Mouse (Mus musculus) gastrocnemius, postnatal 25 days (tissue): ENCODE data around the gene Trappc6a. TPM values are rescaled to one million over a fixed set of nuclear protein-coding genes. Genes with fewer than 3 reads are reported as not detected.
"Not testable (repeated sequence)": the region's sequence is repeated elsewhere in the genome, so short reads cannot be mapped to it uniquely, and the experiment has no call there.

Experiments
- DNase-seq: peaks from one replicate; pipeline ENCODE4 v3.0.0; 2022
- total RNA-seq, 2 experiments: library from RNA; stranded (reverse); gene quantifications; 1 replicate in 1 of 2; 2 replicates in 1 of 2; pipeline ENCODE4 v1.2.3; 2021

Trappc6a gene
- total RNA-seq, 2 experiments from 2014 or later = 8.8 to 10.6 TPM

DNA sequence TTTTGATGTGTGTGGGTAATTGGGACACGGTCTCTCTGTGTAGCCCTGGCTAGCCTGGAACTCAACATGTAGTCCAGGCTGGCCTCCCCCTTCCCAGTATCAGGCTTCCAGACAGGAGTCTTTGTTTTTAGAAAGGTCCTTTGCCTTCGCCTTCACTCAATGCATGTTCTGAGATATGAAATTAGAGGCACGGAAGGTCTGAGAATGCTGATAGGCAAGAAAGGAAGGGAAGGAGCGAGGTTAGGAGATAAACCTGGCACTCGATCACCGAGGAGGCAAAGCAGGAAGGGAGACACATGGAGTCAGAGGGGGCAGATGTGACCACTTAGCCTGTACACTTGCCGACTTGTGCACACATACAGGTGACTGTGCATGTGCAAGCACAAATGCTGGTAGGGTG is 21.6 kb upstream of the Trappc6a start:
- no peak for DNase-seq

DNA sequence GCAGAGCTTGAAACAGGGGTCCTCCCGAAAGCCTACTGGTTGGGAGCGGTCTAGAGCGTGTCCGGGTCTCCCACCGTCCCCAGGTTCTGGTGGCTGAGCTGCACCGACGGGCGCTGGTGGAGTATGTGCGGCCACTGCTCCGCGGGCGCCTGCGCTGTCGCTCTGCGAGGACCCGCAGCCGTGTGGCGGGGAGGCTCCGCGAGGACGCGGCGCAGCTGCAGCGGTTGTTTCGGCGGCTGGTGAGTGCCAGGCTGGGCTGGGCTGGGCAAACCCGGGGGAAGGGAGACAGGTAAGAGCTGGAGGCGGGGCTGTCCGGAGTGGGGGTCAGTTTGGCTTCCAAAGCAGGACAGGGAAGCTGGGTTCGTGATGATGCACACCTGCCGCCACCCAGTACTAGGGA is 18.7 kb upstream of the Trappc6a start:
- DNase-seq = no peak

DNA sequence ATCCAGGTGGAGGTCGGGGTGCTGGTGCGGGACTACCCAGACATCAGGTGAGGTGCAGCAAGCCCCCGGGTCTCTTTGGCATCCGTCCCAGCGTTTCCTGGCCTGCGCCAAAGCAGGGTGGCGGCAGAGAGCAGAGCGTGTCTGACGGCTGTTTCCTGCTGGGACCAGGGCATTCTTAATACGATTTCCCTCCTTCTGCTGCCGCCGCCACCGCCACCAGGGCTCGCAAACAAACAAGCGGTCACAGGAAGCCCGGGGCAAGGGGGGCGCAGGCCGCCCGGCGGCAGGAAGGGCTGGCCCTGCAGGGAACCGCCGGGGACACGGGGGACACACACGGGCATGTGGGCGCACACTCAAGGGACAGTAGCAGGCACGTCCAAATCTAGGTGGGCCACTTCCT is 16.5 kb upstream of the Trappc6a start:
- no peak for DNase-seq

DNA sequence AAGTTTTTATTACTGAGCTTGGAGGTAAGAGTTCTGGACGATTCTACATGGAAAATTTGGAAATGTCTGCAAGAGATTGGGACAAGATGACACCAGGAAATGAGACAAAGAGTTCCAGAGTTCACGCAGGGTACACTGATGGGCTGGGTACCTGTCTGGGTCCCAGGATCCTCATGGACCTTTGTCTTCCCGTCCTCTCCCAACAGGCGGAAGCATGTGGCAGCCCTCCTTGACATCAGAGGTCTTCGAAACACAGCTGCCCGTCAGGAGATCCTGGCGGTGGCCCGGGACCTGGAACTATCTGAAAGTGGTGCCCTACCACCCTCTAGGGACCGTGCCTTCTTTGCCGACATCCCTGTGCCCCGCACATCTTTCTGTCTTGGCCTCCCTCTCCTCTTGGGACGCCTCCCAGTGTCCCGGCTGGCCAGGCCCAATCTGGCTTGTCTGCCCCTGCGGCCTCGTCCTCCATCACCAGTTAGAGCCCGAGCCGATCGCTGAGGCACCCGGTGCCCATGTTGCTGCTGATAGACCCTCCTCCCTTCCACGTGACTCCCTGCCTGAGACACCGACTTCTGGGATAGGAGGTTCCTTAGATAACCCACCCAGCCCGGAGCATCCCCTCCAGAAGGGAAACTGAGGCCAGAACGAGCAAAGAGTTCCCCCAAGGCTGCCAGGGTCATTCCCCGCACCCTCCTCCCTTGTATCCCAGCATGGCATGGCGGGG is 13.3 kb upstream of the Trappc6a start:
- DNase-seq = no peak

DNA sequence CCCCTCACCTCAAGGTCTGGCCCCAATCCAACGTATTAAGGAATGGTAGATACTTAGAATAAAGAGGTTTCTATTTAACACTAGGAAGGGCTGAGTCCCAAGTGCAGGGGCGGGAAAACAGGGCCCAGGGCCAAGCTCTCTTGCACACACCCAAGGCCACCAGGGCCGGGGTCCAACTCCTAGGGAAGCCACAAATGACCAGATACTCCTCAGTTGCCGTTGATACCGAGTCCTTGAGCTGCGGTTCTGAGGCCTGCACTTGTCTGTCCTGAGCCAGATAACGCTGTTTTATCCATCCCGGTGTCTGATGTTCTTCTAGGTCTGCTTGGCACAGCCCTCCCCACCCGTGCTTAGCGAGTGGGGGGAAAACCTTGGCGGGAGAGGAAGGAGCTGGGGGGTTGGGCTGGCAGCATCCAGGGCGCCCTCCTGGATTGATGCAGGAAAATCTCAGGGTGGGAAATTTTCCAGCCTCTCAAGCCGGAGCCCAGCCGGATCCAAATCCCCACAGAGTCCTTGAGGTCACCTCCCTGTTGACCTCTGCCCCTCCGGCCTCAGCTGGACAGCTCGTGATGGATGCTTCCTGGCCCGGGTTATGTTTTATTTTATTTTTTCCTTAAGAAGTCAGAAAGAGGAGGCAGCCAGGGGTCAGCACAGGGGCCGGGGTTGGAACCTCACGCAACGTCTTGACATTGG is 12.5 kb upstream of the Trappc6a start:
- DNase-seq = no peak

DNA sequence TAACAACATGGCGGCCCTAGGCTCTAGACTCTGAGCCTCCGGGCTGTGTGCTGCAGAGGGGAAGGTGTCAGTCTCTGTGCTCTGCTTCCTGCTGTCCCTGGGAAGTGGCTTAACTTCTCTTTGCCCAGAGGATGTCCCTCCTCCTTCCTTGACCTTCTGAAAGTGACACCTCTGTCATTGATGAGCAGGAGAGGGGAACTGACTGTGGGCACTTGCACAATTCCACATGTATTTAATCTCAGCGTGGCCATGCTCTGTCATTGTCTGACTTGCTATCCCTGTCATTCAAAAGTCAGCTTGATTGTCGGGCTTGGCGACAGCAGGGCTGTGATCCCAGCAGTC is 12.0 kb upstream of the Trappc6a start:
- no peak for DNase-seq

DNA sequence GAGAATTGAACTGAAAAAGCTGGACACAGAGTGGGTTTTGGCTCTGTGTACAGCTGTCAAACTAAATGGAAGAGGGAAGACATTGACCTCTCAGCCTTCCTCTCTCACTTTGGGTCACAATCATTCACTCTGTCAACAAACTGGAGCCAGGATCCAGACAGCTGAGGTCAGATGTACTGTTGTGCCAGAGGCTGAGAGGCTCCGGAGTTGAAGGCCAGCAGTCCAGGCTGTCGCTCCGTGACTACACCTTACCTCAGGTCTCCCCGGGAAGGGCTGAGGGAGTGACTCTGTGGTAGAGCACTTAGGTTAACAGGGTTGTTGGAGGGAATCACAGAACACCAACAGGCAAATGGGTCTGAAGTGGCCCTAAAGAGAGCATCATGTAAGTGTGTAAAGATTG is 9.9 kb upstream of the Trappc6a start:
- DNase-seq = no peak

DNA sequence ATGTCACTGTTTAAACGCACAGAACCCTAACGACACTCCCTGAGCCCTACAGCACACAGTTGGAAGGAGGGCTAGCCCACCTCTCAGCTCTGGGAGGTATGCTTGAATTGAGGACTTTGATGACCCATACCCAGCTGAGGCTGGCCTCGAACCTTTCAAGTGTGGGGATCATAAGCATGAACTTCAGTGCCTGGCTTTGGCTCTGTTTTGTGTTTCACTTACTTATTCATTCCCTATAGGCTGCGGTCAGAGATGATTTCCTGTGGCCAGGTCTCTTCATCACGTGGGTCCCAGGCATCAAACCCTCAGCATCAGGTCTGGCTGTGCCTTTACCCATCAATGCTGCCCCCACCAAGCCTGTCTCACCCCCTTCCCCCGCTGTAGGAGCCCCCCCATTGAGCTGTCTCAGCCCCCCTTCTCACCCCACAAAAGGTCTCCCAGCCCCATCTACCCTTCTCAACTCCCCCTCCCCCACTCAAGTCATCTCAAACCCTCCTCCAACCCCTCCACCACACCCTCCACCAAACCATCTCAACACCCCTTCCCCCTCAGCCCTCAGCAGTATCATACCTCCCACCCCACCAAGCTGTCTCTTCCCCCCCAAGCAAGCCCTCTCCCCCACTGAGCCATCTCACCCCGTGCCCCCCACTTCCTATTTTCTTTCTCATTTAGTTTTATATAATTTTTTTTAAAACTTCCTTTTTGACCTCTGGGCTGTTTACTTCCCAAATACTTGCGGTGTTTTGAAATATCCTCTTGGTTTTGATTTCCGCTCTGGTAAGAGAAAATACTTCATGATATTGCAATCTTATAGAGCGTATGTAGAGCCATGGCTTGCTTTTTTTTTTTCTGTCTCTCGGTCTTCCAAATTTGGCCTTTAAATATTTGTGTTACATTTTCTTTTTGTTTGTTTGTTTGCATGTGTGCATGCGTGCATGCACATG is 7.5 kb upstream of the Trappc6a start:
- DNase-seq = no peak

DNA sequence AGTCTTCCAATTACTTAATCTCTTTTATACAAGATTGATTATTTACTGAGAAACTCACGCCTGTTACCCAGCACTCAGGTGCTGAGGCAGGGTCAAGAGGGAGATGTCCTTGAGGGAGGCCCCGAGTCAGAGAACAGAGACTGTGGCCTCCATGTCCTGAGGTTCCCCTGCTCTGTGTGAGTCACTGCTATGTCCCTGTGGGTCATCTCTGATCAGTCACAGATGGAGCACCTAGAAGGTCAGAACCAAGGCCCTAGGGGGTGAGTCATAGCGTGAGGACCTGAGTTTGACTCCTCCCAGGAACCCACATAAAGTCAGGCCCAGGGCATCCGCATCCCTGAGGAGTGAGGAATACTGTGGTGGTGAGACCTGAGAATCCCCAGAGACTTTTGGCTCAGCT is 6.5 kb upstream of the Trappc6a start:
- no peak for DNase-seq

DNA sequence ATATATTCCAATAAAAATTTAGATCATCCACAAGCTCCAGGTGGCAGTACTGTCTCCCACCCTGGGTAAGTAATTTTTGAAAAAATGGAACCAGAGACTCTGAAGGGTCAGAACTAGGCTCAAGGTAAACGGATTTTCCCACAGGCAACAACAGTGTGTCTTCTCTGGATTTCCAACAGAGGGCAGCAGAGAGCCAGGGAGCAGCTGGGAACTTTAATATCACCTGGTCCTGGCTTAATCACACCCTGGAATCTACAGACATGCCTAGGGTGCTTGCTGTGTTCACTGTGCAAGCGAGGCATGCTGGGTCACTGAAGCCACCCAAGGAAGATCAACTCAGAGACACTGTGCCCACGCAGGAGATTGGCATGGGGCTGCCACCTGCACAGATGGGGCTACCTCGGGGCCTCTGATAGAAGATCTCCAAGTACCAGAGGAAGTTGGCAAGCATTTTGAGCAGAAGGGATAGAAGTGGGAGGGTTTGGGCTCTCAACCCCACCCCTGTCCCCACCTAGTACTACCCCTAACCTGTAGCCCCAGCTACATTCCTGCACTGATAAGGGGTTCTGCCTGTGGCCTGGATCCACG is 4.6 kb upstream of the Trappc6a start:
- DNase-seq = no peak

DNA sequence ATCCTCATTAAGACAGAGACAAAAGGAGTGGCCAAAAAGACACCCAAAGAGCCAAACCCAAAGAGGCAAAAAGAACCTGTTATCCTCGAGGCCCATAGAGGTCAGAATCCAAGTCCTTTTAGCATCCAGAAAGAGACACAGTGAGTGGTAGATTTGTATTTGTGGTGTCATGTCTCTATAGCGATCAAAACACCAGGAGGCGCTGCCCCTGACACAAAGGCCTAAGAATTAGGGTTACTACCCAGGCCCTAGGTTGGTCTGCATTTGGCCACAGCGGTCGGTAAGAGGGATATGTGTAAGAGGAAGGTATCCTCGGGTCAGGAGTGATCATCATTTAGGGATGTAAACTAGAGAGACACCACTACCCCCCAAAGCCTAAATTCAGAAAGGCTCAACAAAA is 1.9 kb upstream of the Trappc6a start:
- no peak for DNase-seq

DNA sequence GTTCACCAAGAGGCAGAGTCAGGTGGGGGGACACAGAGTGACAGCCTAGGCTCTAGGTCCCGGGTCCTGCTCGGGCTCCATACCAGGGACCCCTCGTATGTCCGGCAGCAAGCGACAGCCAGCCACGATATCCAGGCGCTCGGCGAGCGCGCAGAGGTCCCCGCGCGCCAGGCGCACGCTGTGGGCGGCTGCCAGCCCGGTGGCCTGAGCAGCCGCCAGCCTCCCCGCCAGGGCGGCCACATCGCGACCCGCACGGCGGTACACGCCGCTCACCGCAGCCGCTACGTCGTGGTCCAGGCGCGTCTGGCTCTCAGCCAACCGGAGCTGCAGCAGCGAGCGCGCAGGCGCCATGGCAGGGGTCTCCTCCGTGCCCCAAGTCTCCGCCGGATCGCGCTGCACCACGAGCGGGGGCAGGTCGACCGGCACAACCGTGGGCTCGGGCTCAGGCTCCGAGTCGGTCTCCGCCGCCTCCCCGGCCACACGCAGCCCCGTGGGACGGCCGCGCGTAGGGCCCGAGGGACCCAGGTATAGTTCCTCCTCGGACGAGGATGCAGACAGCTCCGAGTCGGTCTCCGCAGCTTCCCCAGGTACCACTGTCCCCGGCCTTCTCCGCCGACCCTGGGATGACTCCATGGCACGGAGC is 1.1 kb upstream of the Trappc6a start:
- no peak for DNase-seq

DNA sequence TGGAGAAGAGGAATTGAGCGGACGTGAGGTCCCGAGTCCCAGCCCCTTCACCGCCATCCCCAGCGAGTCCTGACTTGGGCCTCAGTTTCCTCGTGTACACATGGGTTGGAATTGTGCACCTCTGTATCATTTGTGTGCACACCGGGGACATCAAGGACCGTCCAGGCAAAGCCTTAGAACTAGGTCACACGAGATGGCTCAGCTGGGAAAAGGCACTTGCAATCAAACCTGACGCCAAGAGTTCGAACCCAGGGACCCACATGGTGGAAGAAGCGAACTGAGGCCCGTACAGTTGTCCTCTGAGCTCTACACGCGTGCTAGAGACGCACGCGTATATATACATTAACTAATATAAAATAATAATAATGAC is 598 bp upstream of the Trappc6a start:
- DNase-seq = no peak

DNA sequence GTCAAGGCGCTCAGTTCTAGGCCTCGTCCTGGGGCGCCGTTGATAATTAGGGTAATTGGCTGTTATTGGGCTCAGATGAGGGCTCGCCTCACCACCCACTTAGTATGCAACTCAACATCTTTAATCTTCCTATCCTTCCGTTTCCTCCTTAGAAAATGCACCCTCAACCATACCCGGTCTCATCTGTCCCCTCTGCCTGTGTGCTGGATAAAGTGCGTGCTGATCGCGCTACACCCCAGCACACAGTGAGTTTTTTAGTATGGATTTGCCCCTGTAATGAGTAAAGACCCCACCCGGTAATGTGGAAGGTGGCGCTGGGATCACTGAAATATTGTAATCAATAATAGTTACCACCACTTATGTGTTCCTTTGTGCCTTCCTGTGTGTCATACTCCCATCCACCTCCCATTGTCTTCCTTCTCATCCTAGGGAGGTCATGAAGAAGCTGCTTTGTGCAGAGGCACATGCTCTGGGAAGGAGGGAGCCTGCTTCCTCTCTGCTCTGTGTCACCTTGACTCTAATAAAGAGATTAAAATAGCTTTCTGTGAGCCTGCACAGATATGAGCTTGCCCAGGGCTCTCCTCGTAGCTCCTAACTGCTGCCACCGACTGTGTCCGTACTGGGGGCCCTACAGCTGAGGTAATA is 851 bp downstream of the Trappc6a start:
- no peak for DNase-seq

DNA sequence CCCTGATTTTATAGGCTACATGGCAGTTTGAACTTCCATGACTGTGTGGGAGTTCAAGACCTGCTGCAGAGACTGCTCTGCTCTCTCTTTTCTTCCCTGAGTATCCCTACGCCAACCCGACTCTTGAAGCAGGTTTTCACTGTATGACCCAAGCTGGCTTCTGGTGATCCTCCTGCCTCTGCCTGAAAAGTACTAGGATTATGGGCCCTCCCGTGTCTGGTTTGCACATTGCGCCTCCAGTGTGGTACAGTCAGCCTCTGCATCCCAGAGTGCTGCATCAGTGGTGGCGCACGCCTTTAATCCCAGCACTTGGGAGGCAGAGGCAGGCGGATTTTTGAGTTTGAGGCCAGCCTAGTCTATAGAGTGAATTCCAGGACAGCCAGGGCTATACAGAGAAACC is 1.6 kb downstream of the Trappc6a start:
- no peak for DNase-seq

DNA sequence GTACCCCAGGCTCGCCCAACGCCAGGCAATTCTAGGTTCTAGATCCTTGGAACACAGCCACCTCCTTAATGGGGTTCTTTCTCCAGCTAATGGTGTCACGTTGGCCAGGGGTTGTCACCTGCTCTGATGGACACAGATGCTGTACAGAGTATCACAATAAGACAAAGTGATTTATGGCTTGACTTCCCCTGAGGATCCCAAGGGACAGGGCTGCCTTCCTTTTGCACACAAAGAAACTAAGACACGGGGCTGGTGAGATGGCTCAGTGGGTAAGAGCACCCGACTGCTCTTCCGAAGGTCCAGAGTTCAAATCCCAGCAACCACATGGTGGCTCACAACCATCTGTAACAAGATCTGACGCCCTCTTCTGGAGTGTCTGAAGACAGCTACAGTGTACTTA is 3.7 kb downstream of the Trappc6a start:
- DNase-seq = not testable (repeated sequence)

DNA sequence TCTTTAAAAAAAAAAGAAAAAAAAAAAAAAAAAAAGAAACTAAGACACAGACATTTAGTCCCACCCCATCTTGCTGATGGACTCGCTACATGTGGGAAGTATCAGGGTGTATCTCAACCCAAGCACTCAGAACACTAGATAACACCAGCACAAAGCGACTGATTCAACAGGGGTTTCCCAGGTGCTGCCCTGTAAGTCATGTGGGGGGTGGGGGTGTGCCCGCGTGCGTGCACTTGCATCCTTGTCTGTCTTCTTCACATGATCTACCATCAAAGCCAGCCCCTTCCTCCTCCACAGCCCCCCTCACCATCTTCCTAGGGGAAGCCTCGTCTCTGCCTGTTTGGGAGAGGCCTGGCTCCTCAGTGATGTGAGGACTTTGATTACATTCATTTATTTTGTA is 4.2 kb downstream of the Trappc6a start:
- no peak for DNase-seq

DNA sequence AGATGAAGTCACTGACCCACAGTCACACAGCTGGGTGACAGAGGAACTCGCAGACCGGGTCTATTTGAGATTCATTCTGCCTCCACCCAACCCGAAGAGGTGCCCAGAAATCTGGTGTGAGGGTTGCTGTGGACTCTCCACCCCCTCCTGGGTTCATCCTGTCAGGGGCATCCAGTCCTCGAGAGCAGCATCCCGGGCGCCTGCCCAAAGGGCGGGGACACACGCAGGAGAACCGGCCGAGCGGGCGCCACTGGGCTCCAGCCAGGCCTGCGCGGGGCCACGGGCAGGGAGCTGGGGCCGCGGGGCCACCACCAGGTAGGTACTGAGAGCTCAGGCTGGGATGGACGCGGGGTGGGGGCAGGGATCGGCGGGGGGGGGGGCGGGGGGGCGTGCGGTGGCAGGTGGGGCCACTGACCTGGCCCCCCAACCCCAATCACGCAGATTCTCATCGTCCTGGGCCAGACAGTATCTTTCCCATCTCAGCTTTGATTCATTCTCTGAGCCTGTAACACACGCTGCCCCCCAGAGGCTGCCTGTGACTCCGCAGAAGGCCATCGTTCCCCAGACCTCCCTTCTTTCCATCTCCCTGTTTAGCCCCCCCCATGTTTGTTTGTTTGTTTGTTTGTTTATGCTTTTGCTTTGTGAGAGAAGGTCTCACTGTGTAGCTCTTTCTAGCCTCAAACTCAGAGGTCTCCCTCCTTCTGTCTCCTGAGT is 9.6 kb downstream of the Trappc6a start, which contains the start of gene Nkpd1:
Nkpd1 (plus strand) TSS at position 187 of the 714 bp plus-strand sequence.
- no peak for DNase-seq

DNA sequence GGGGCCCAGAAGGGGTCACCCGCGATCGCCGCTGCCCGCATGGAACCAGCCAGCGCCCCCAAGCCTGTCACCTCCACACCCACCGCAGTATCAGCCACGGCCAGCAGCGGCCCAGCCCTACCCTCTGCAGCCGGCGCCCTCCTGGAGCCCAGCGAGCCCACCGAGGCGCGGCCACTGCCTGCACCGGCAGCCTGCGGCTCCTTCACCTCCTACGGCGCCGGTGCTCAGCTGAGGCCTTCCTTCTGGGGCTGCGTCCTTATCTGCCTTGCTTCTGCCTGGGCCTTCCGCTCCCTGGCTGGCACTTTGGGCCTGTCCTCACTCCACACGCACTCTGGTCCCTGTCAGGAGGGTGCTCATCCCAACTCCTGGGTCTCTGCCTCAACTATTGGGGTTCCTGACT is 11.8 kb downstream of the Trappc6a start:
- no peak for DNase-seq

DNA sequence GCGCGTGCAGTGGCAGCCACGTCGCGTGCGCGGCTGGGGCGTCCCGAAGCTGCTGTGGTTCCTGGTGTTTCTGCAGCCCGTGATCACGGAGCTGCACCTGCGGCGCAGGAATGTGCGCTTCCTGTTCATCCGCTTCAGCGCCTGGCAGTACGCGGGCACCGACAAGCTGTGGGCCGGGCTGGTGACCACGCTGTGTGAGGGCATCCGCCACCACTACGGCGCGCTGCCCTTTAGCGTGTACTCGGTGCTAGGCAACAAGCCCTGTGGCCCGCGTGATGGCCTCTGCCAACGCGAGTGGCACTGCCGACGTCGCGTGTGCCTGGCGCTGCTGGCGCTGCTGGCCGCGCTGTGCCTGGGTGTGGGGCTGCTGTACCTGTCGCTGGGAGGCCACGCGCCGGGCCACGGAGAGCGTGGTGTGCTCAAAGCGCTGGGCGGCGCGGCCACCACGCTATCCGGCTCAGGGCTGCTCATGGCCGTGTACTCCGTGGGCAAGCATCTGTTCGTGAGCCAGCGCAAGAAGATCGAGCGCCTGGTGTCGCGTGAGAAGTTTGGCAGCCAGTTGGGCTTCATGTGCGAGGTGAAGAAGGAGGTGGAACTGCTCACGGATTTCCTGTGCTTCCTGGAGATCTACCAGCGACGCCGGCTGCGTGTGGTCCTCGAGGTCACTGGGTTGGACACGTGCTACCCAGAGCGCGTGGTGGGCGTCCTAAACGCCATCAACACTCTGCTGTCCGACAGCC is 15.0 kb downstream of the Trappc6a start:
- DNase-seq = no peak
